Mouse (Mus musculus) urinary bladder, adult 18-20 months (tissue): Measurements from ENCODE around the gene Chn2.

Experiments
- DNase-seq, 2 experiments: peaks; one replicate each; pipeline ENCODE4 v3.0.0; 2022; ENCODE audit warnings: low spot score in 2 of 2, mixed read lengths in 2 of 2

Chn2 gene

GRCm38 (mm10) chr6:54279391-54279790, 240.0 kb downstream of the Chn2 start:
- DNase-seq = no peak

- DNase-seq = no peak
These were observed 240.9 kb downstream of the Chn2 start for GRCm38 (mm10) chr6:54280248-54280647.

GRCm38 (mm10) chr6:54283299-54283698, 243.9 kb downstream of the Chn2 start:
- no peak for DNase-seq

GRCm38 (mm10) chr6:54284167-54284711, 244.9 kb downstream of the Chn2 start:
- no peak for DNase-seq

- DNase-seq = no peak
These were observed 247.5 kb downstream of the Chn2 start for GRCm38 (mm10) chr6:54286813-54287212.

- no peak for DNase-seq
These were observed 250.6 kb downstream of the Chn2 start for GRCm38 (mm10) chr6:54289774-54290500.

GRCm38 (mm10) chr6:54297231-54297630, 257.9 kb downstream of the Chn2 start:
- no peak for DNase-seq

GRCm38 (mm10) chr6:54299417-54299816, 260.1 kb downstream of the Chn2 start:
- DNase-seq = no peak

GRCm38 (mm10) chr6:54305777-54306176, 266.4 kb downstream of the Chn2 start:
- DNase-seq = no peak

GRCm38 (mm10) chr6:54313071-54313470, 273.7 kb downstream of the Chn2 start:
- DNase-seq = no peak

- no peak for DNase-seq
These were observed 279.3 kb downstream of the Chn2 start for GRCm38 (mm10) chr6:54318618-54319017.

GRCm38 (mm10) chr6:54319198-54319597, 279.8 kb downstream of the Chn2 start:
- no peak for DNase-seq

GRCm38 (mm10) chr6:54320236-54320635, 280.9 kb downstream of the Chn2 start:
- no peak for DNase-seq

GRCm38 (mm10) chr6:54325246-54325885, 286.0 kb downstream of the Chn2 start, which contains the start of gene Prr15:
TSS of gene Prr15 (plus strand) at chr6:54325835.
- no peak for DNase-seq

- peak; percentile 60 for DNase-seq
These were observed 287.6 kb downstream of the Chn2 start for GRCm38 (mm10) chr6:54326671-54327625.

GRCm38 (mm10) chr6:54327626-54328003, 288.3 kb downstream of the Chn2 start:
- peak; percentile 42 to 47 for DNase-seq

GRCm38 (mm10) chr6:54328783-54329182, 289.4 kb downstream of the Chn2 start:
- DNase-seq = no peak

GRCm38 (mm10) chr6:54329598-54329997, 290.2 kb downstream of the Chn2 start:
- no peak for DNase-seq

- no peak for DNase-seq
These were observed 290.8 kb downstream of the Chn2 start for GRCm38 (mm10) chr6:54330166-54330565.

- DNase-seq = no peak
These were observed 292.4 kb downstream of the Chn2 start for GRCm38 (mm10) chr6:54331765-54332164.

GRCm38 (mm10) chr6:54332203-54332602, 292.8 kb downstream of the Chn2 start:
- DNase-seq = no peak

GRCm38 (mm10) chr6:54333116-54333651, 293.8 kb downstream of the Chn2 start:
- DNase-seq = no peak
